Comparison of ENCODE assay signal across 13 mouse cellular contexts in the genomic region with DNA sequence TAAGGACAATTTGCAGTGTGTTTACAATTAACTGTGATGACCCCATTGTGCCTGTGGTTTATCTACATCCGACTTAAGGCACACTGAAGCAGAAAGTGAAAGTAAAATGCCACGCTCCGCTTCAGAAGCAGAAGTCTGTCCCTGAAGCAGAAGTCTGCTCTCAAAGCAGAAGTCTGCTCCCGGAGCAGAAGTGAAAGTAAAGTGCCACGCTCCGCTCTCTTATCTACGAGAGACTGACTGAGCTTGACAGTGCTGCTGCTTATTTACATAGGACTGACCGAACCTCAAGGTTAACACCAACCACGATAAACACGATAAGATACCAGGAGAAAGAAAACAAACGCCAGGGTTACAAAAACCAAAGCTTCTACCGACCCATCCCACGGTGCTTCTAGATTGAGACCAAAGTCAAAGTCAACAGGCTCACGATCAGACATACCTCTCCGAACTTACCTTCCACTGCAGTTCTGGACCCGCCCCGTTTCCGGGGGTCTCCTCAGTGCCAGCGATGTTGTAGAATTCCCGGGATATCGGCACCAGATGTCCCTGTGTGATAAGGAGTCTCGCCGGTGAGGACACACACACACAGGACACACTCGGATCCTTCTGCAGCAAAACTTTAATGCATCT. TPM values are rescaled to one million over a fixed set of nuclear protein-coding genes. Genes with fewer than 3 reads are reported as not detected.
DNase-seq lines count a peak whose midpoint lies in the region; ATAC-seq and TF ChIP-seq lines count a peak whose summit lies in the region.
"Had no signal": no experiment of that assay in that cellular context is flagged by ENCODE, and none has a peak within 500 bp of the region (broad histone marks: within the 10 kb centered on the region; RNA-seq: fewer than 3 reads in every experiment).

No protein-coding gene starts in this region.

- no peak for TF ChIP-seq CTCF in hindbrain, postnatal 0 days (IDR thresholded peaks at IDR 0.05; ENCODE audit: low read depth)

- peak; percentile 81 for ATAC-seq in activated CD4-positive, CD25-positive, alpha-beta regulatory T cell, adult 4 months
- no peak for ATAC-seq in liver, embryonic 12.5 days
- ATAC-seq in stomach, embryonic 15.5 days (ENCODE audit: insufficient read depth, low FRiP score, low read depth): no peak
- ATAC-seq in hindbrain, postnatal 0 days: no peak
- no peak for ATAC-seq in hindbrain, embryonic 14.5 days (ENCODE audit: low FRiP score)

- H3K4me1 ChIP-seq in liver, embryonic 12.5 days: no peaks in the 10 kb centered on the region
- H3K4me1 ChIP-seq in stomach, embryonic 15.5 days: no peaks in the 10 kb centered on the region
- no peaks in the 10 kb centered on the region for H3K4me1 ChIP-seq in hindbrain, postnatal 0 days (ENCODE audit: insufficient read depth, low read length)
- no peaks in the 10 kb centered on the region for H3K4me1 ChIP-seq in hindbrain, embryonic 14.5 days (replicated peaks; ENCODE audit: control insufficient read depth, insufficient read depth, low read length)
- H3K4me1 ChIP-seq: forebrain, embryonic 12.5 days had no signal

- WGBS in liver, embryonic 12.5 days (ENCODE audit: insufficient replicate concordance): 68% methylated on average over 24 of the region's 24 CpGs
- WGBS in stomach, embryonic 15.5 days: 80% methylated on average over 24 of the region's 24 CpGs
- 95% methylated on average over 24 of the region's 24 CpGs for WGBS in hindbrain, postnatal 0 days
- 94% methylated on average over 24 of the region's 24 CpGs for WGBS in hindbrain, embryonic 14.5 days

- H3K4me3 ChIP-seq in liver, embryonic 12.5 days: peak overlapping the region; percentile 15
- H3K4me3 ChIP-seq in stomach, embryonic 15.5 days (replicated peaks): peak overlapping the region; percentile 9; the same call in 1 of the 2 replicates
- no peak overlapping the region for H3K4me3 ChIP-seq in hindbrain, postnatal 0 days (ENCODE audit: low read length)
- no peak overlapping the region for H3K4me3 ChIP-seq in hindbrain, embryonic 14.5 days (replicated peaks; ENCODE audit: low read length)
- H3K4me3 ChIP-seq: forebrain, embryonic 12.5 days had no signal

- H3K9me3 ChIP-seq in liver, embryonic 12.5 days (replicated peaks): peaks cover 32% of the 10 kb centered on the region; the same call in 1 of the 2 replicates
- no peaks in the 10 kb centered on the region for H3K9me3 ChIP-seq in stomach, embryonic 15.5 days
- no peaks in the 10 kb centered on the region for H3K9me3 ChIP-seq in hindbrain, postnatal 0 days (ENCODE audit: low read length)
- H3K9me3 ChIP-seq in hindbrain, embryonic 14.5 days (ENCODE audit: control insufficient read depth, low read length): no peaks in the 10 kb centered on the region

- H3K27me3 ChIP-seq in liver, embryonic 12.5 days (replicated peaks): no peaks in the 10 kb centered on the region
- H3K27me3 ChIP-seq in stomach, embryonic 15.5 days (replicated peaks): no peaks in the 10 kb centered on the region
- no peaks in the 10 kb centered on the region for H3K27me3 ChIP-seq in hindbrain, postnatal 0 days (ENCODE audit: insufficient read depth, low read length)
- H3K27me3 ChIP-seq in hindbrain, embryonic 14.5 days (ENCODE audit: control insufficient read depth, insufficient read depth, low read length): no peaks in the 10 kb centered on the region
- H3K27me3 ChIP-seq: forebrain, embryonic 12.5 days had no signal

- H3K9ac ChIP-seq in liver, embryonic 12.5 days: no peak overlapping the region
- H3K9ac ChIP-seq in stomach, embryonic 15.5 days: no peak overlapping the region
- H3K9ac ChIP-seq in hindbrain, postnatal 0 days (replicated peaks; ENCODE audit: low read length): no peak overlapping the region
- no peak overlapping the region for H3K9ac ChIP-seq in hindbrain, embryonic 14.5 days
- H3K9ac ChIP-seq: forebrain, embryonic 12.5 days had no signal

- H3K36me3 ChIP-seq in liver, embryonic 12.5 days: no peaks in the 10 kb centered on the region
- H3K36me3 ChIP-seq in stomach, embryonic 15.5 days: no peaks in the 10 kb centered on the region
- H3K36me3 ChIP-seq in hindbrain, postnatal 0 days (ENCODE audit: insufficient read depth, low read length): no peaks in the 10 kb centered on the region
- H3K36me3 ChIP-seq in hindbrain, embryonic 14.5 days (replicated peaks; ENCODE audit: control insufficient read depth, insufficient read depth): no peaks in the 10 kb centered on the region
- H3K36me3 ChIP-seq: forebrain, embryonic 12.5 days had no signal

- H3K27ac ChIP-seq in liver, embryonic 12.5 days: no peak overlapping the region
- no peak overlapping the region for H3K27ac ChIP-seq in stomach, embryonic 15.5 days
- H3K27ac ChIP-seq in hindbrain, postnatal 0 days: no peak overlapping the region
- H3K27ac ChIP-seq in hindbrain, embryonic 14.5 days: no peak overlapping the region
- H3K27ac ChIP-seq: forebrain, embryonic 12.5 days had no signal

- DNase-seq in ovary, adult 18-20 months (ENCODE audit: low spot score): peak; percentile 11
- DNase-seq in ovary, postnatal 14 days (ENCODE audit: low spot score): no peak
- DNase-seq in cerebellum, adult 9-11 months: no peak
- DNase-seq in hindbrain, postnatal 0 days (ENCODE audit: low spot score): no peak
- DNase-seq in hindbrain, embryonic 14.5 days (ENCODE audit: low spot score): no peak
- DNase-seq: midbrain, embryonic 14.5 days had no signal

- peak overlapping the region; percentile 21; the same call in 1 of the 2 replicates for H3K4me2 ChIP-seq in liver, embryonic 12.5 days
- H3K4me2 ChIP-seq in stomach, embryonic 15.5 days: peak overlapping the region; percentile 29; the same call in 1 of the 2 replicates
- H3K4me2 ChIP-seq in hindbrain, postnatal 0 days (ENCODE audit: low read depth, low read length): no peak overlapping the region
- H3K4me2 ChIP-seq in hindbrain, embryonic 14.5 days (replicated peaks): no peak overlapping the region
- H3K4me2 ChIP-seq: forebrain, embryonic 12.5 days had no signal

RNA-seq across cellular contexts. Expression of gene Vmn2r83, which starts 51.3 kb away (rescaled TPM):
- polyA plus RNA-seq in activated CD4-positive, CD25-positive, alpha-beta regulatory T cell, adult 4 months (2017; shearing (Covaris generic)): not detected
- not detected in 2 replicates for polyA plus RNA-seq in liver, embryonic 12.5 days (2016; fragmentation: Nextera tagmentation; extraction: Ambion mirVana)
- polyA plus RNA-seq in stomach, embryonic 15.5 days (2015; fragmentation: Nextera tagmentation; extraction: Ambion mirVana): not detected in 2 replicates
- total RNA-seq in hindbrain, postnatal 0 days (2014; rRNA removed): not detected in 2 replicates
- 0.04 TPM in 1 of 2 replicates, not detected in the other for polyA plus RNA-seq in hindbrain, postnatal 0 days (2015; fragmentation: Nextera tagmentation; extraction: Ambion mirVana)
- polyA plus RNA-seq in hindbrain, embryonic 14.5 days (2014; fragmentation: Nextera tagmentation; extraction: Ambion mirVana): not detected in 2 replicates
- polyA plus RNA-seq: brain, embryonic 14.5 days; forebrain, embryonic 12.5 days; large intestine, adult 2 months; midbrain, embryonic 14.5 days; urinary bladder, adult 2 months had no signal

Comparison
In these comparisons a context has a peak if more than half of its experiments do, and no peak if none do; other contexts are left out.
1. H3K4me2 ChIP-seq: peak in liver, embryonic 12.5 days (single experiment) and stomach, embryonic 15.5 days (single experiment); none in hindbrain, postnatal 0 days (single experiment) and hindbrain, embryonic 14.5 days (single experiment).
2. H3K4me3 ChIP-seq: peak in liver, embryonic 12.5 days (single experiment) and stomach, embryonic 15.5 days (single experiment); none in hindbrain, postnatal 0 days (single experiment) and hindbrain, embryonic 14.5 days (single experiment).